Mouse (Mus musculus) cerebellum, postnatal 36 days (tissue): Measurements from ENCODE around the gene Arcn1.
A peak's percentile ranks its signal among the peaks of the same experiment; 100 is the strongest.
"Not testable (repeated sequence)": the region's sequence is repeated elsewhere in the genome, so short reads cannot be mapped to it uniquely, and the experiment has no call there.

ENCODE experiments used
- DNase-seq, 2 experiments: peaks; one replicate each; pipeline ENCODE4 v3.0.0; 2021 to 2022; ENCODE audit warnings: mixed read lengths in 2 of 2

The Arcn1 gene

GRCm38 (mm10) chr9:44767101-44768028 lies at the start of gene Arcn1, which contains the start of gene Ift46:
Arcn1 (minus strand) TSS chr9:44767845.
Ift46 (plus strand) TSS chr9:44767908.
- peak; percentile 83 to 84 for DNase-seq

DNA sequence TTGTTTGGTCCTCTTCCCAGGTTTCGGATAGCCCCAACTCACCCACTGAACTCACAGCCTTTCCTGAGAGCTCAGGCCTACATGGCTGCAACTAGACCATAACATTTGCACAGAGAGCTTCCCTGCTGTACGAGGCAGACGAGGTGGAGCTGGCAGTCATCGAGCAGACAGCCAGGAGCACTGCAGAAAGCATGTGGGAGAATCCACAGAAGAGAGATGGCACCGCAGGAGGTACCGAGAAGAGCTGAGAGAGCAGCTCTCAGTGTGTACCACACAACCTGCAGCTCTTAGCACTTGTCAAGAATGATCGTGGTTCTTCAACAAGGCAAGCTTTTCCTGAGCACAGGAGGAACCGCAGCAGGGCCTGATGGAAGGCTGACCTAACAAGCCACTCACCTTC lies 46.5 kb upstream of the Arcn1 start:
- DNase-seq = no peak

- no peak for DNase-seq
Observed at GRCm38 (mm10) chr9:44810316-44810715, 42.7 kb upstream of the Arcn1 start.

DNA sequence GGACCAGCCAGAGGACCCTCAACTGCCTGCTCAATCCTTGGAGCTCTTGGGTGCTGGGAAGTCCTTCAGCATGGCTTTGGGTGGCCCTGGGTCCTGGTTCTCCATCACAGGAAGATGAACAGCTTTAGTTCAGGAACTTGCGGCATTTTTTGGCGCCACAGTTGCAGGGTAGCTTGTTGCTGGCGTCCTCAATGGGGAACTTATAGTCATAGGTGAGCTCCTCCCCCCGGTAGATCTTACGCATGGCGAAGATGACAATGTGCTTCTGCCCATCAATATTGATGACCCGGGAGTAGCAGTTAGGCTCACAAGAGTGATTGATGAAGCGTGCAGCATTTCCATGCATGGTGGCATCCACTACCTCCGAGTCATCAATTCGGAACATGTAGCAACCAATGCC lies 40.1 kb upstream of the Arcn1 start:
- DNase-seq = no peak

DNA sequence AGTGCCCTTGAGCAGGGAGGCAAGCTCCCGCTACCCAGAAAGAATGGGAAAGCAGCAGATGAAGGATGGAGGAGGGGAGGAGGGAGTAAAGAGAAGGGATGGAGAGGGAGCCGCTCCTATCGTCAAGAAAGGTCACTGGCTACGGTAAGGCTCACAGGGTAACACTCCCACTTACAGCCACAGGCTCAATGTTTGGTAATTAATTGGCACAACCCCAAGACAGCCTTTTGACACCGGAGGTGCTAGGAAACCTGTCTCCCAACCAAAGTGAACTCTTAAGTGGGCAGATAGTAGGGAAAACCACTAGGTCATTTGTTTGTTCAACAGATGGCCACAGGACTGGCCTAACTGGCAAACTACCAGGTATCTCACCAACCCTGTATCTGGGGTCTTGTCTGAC lies 39.5 kb upstream of the Arcn1 start:
- no peak for DNase-seq

- DNase-seq = no peak
Observed at GRCm38 (mm10) chr9:44805536-44805935, 37.9 kb upstream of the Arcn1 start.

DNA sequence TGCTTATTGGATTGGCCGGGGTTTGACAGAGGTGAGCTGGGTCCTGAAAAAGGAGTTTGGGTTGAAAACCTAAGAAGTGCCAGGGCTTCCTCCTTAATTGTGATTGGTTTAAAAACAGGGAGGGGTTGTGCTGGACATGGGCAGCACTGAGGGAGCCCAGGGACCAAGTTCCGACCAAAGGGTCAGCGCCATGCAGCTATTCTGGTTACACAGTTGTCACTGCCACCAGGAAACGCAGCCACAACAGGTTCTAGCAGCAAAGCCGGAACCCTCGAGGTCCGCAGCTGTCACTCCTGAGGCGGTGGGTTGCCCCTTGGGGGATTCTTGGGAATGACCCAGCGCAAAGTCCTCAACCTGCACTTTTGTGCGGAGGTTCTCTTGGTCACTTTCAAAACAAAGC lies 37.0 kb upstream of the Arcn1 start:
- DNase-seq = no peak

DNA sequence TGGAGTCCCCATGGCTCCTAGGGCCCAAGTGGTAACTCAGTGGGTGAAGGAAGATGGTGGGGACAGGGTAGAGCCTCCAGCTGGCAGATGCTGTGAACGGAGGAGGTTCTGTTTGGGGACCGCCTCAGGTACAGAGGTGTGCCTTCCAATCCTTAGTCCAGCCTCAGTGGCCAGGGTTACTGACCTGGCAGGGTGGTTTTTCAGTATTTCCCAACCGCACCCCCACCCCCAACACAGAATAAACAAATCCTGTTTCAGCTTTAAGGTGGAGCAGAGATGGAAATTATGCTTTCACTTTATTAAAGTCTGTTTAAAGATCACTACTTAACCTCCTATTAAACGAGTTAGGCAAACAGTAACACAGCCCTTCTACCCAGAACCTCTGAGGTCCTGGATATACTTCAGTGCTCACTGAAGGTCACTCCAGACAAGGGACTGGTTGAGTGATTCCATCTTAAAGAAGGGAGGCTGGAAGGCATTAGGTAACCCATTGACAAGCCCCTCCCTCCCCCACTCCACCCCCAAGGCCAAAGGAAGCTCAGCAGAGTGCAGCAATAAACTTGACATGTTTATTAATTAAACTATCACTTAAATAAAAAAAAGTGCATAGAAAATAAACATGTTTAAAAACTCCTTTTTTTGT lies 35.3 kb upstream of the Arcn1 start, which contains the start of gene Ttc36:
Gene Ttc36, minus strand, starts transcription at position 265 of the 643 bp plus-strand sequence.
- no peak for DNase-seq

- no peak for DNase-seq
Observed at GRCm38 (mm10) chr9:44801669-44802068, 34.0 kb upstream of the Arcn1 start.

GRCm38 (mm10) chr9:44799958-44800324 lies 32.3 kb upstream of the Arcn1 start:
- no peak for DNase-seq

- DNase-seq = peak; percentile 91 to 96
Observed at GRCm38 (mm10) chr9:44799102-44799957, 31.7 kb upstream of the Arcn1 start, which contains the start of gene Tmem25. Tmem25 (minus strand) TSS chr9:44799307.

DNA sequence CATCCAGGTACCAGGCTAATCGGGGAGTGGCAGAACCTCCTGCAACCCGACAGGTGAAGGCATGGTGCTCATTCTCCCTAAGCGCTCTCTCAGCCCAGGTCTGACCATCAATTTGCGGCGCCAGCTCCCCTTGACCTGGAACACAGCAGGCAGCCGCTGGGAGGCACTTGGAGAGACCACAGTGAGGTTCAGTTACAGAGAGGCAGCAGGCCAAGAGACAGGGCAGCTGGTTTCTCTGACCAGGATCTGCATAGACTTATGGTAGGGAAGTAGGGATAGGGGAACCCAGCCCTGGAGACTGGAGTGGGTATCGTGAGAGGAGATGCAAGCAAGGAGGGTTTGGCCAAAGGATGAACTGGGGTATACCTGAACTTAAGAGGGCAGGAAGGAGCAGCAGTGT lies 30.7 kb upstream of the Arcn1 start:
- DNase-seq = peak; percentile 24 to 33

DNA sequence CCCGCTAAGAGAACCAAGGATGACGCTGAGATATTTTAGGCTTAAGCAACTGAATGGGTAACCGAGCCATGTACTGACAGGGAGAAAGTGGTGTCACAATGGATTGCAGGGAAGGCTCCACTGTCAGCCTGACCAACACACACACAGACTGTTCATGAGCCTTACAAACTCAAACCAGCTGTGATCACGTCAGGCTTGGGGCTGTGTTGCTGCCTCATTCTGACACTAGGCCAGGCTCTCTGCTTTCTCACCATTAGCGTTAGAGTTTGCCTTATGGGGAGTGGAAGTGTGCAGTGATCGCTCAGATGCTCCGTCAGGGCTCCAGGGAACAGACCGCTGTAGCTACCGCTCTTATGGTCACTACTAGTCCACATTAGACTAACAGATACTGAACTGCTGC lies 25.2 kb upstream of the Arcn1 start:
- no peak for DNase-seq

- peak; percentile 93 to 97 for DNase-seq
Observed at GRCm38 (mm10) chr9:44772750-44773651, 5.4 kb upstream of the Arcn1 start.

DNA sequence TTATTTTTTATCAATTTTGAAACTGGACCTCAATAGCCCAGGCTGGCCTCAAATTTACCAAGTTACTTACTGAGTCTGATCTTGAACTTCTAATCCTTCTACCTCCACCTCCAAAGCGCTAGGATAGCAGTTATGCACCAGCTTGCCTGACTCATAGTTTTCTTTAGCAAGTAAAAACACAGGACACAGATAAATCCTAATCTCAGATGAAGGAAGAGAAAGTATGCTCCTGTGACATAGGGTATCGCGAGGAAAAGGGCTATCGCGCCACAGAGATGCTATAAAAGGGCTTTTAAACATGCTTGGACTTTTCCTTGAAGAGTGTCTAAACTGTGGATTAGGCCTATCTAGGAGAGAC lies 4.7 kb upstream of the Arcn1 start:
- DNase-seq = no peak

- no peak for DNase-seq
Observed at GRCm38 (mm10) chr9:44771376-44771775, 3.7 kb upstream of the Arcn1 start.

DNA sequence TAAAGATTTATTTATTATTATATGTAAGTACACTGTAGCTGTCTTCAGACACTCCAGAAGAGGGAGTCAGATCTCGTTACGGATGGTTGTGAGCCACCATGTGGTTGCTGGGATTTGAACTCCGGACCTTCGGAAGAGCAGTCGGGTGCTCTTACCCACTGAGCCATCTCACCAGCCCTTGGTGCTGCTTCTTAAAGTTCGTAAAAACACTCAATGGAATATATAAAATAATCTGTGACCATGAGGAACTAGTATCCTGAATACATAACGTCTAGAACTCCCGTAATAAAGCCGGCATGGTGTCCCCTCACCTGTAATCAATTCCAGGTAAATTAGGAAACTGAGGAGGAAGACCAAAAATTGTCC lies 367 bp upstream of the Arcn1 start:
- not testable (repeated sequence) for DNase-seq

- no peak for DNase-seq
Observed at GRCm38 (mm10) chr9:44760873-44761272, 6.8 kb downstream of the Arcn1 start.

GRCm38 (mm10) chr9:44748473-44748872 lies 19.2 kb downstream of the Arcn1 start:
- no peak for DNase-seq

- no peak for DNase-seq
Observed at GRCm38 (mm10) chr9:44747341-44747740, 20.3 kb downstream of the Arcn1 start.

- DNase-seq = no peak
Observed at GRCm38 (mm10) chr9:44746666-44747065, 21.0 kb downstream of the Arcn1 start.

GRCm38 (mm10) chr9:44745371-44745770 lies 22.3 kb downstream of the Arcn1 start:
- no peak for DNase-seq
